Mouse (Mus musculus): ENCODE measurements around the gene Eif4e3.

Eif4e3 gene

DNA sequence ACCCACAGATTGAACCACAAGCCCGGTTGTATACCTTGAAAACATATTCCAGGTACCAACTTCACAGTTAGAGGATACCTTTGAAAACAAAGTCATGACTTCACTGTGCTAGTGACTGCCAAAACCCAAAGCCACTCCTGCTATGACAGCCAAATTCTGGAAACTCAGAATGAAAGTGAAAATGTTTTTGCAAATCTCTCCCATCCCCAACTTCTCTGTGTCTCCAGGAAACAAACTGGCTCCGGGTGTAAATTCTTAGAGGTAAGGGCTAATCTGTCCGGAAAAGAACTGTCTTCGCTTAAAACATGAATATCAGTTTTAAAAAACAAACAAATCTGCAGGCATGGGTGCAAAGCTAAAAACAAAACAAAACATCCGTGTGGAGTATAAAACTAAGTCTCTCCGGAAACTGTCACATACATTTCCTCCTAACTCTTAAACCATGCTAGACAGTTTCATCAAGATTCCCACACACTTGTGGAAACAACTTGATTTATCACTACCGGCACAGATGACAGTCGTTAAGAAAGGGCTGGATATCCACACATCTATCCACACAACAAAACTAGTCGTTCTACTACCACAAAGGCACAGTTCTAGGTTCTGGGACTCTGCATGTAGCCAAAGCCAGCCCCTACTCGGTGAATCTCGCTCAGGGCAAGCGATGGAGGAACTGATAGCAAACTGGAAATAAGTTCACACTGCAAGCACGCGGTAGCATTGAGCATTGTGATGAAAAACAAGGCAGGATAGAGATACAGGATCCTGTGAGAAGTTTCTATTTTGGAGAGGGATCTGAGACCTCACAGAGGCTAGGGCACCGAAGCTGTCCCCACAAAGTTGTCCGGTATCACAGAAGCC lies 884 bp downstream of the Eif4e3 start:
- DNase-seq (ENCODE audit: low spot score): no peak

DNA sequence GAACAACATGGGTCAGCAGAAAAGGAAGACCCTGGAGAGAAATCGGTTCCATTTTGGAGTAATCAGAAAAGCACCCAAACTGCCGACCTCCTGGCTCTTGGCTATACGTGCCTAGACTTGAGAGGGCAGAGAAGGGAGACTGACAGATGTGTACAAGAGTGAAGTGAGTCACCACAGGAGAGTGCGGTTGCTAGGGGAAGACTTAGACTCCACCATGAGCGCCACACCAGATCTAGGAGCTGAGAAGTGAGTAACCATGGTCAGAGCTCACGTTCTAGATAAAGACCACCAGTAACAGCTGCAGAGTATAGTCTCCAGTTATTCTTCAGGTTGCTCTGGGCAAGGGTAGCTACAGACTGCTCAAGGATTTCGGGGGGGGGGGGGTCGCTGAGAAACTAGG lies 3.3 kb downstream of the Eif4e3 start:
- no peak for DNase-seq (ENCODE audit: low spot score)

DNA sequence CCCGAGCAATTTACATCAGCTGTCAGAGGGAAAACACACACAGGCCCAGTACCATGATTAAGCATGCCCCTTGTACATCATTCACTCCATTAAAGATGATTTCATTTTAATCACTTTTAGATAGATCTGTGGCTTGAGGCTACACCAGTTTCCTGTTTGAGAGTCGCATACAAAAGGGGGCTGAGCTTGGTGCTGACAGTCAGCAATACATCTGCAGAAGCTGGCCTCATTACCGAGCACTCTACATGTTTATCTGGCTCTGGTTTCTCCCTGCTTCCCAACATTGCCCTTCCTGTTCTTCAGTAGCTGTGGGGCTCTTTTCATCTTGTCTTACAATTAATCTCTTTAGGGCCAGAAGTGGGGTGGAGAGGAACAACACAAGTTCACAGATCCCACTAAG lies 6.1 kb downstream of the Eif4e3 start:
- DNase-seq (ENCODE audit: low spot score): no peak

DNA sequence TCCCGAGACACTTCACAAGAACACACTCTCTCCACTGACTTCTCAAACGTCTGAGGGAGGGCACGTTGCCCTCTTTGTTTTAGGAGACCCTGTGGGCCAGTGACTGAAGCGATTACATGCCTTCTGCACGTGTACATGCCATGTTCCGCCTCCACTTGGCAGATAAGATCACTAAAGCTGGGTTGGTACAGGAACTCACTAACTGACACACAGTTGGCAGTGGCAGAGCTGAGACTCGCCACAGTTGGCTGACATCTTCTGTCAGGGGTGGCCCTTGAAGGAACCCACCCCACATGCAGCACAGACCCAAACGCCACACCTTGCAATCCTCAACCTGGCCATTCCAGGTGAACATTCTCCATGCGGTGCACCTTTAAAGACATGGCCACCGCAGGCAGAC lies 8.0 kb downstream of the Eif4e3 start:
- DNase-seq (ENCODE audit: low spot score): no peak

DNA sequence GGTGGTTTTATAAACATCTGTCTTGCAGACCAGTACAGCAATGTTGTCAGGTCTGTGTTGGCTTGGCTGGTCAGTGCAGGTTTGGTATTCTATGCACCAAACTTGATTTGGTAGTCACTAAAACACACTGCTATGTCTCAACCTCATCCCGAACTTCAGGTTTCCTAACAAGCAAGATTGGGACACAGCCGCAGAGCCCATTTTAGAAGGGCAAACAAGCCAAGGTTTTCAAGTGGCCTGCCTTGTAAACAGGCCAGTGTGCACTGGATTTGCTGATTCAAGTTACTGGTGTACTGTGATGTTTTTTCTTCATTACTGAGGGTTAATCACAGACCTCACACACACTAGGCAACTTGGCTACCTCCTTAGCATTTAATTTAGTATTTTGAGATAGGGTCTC lies 10.5 kb downstream of the Eif4e3 start:
- no peak for DNase-seq (ENCODE audit: low spot score)

DNA sequence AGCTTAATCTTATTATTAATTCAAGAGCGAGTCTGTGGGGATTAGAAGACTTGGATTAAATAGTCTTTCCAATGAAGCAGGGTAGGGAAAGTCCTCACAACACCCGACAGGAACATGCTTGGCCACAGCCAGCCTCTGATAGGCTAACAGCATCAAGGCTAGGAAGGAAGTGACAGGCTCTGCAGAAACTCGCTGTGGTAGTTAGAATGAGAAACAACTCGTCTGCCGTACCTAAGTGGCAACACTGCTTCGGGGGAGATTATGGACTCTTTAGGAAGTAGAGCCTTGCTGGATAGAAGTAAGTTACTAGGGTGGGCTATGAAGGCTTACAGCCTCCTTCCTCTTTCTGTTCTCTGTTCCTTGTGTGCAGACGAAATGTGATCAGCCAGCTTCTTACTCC lies 11.1 kb downstream of the Eif4e3 start:
- DNase-seq (ENCODE audit: low spot score): no peak

DNA sequence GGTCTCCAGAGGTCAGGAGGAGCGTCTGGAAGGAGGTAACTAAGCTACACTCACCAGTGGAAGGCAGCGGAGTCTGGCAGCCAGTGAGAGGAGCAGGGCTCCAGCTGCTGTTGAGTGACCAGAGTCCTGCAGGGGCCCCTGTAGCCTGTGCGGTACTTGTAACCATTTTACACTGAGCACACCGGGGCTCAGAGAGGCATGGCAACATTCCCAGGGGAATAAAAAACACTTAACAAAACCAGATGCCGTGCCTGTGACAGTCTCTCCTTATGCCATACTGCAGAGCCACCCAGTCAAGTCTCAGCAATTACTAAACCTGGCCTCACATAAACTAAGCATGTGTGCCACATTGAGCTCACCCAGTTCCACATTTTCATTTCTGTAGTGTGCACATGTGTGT lies 12.2 kb downstream of the Eif4e3 start:
- DNase-seq (ENCODE audit: low spot score): no peak

DNA sequence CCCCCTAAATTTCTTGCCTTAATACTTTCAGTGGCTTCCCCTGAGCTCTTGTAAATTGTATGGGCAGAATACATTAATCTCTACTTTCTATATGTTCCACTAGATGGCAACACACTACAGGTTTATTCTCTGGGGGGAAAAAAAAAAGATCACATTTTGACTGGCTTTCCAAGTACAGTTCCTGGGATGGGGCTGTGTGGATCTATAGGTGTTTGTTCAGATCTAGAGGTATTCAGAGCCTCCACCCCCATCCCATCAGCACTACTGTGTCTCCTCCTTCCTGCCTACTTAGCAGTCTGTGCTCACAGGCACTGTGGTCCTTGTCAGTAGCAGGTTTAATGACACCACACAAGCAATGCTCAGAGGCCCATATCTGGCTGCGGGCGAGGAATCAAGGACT lies 14.2 kb downstream of the Eif4e3 start:
- no peak for DNase-seq (ENCODE audit: low spot score)

DNA sequence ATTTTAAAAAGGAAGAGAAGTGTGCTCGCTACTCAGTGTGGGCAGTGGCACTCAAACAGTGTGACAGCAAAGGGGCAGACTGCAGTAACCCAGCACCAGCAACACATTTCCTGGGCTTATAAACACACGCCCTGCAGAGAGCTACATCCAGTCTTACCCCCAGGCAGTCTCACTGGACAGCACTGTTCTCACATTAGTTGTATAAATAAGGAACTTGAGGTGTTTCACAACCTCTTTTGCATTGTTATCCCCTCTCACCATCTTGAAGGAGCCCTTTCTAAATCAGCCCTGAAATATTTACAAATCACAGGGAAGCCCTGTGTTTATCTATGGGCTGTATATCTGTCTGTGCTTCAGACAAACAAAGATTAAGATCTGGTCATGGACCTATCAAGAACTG lies 17.3 kb downstream of the Eif4e3 start:
- no peak for DNase-seq (ENCODE audit: low spot score)

DNA sequence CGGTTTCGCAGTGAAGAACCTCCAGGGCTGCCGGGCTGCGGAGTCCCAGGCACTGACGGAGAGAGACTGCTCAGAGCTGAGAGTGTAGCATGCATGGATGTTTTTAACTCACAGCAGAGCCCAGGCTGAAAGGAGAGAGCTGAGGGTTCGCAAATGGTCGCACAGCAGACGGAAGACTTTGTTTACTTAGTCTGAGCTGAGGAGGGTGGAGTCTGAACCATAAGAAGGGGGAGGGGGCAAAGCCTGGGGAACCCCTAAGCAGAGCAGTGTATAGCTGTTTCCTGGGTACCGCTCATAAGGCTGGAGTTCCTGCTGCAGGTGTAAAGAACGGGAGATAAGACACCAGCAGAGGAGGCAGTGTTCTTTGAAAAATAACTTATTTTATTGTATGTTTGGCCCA lies 20.2 kb downstream of the Eif4e3 start:
- no peak for DNase-seq (ENCODE audit: low spot score)

DNA sequence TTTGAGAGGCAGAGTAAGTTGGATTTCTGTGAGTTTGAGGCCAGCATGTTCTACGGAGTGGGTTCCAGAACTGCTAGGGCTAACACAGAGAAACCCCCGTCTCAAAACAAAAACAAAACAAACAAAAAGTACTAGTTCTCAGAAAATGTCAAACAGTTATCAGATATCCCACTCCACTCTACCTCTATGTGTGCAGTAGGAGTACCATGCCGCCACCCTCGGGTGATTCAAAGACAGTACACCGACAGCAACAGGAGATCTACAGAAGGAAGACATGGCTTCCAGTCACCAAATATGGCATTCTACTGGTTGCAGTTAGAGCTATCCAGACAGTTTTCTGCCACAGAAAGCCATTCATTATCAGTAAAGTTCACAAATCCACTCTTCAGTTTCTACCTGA lies 21.7 kb downstream of the Eif4e3 start:
- no peak for DNase-seq (ENCODE audit: low spot score)

DNA sequence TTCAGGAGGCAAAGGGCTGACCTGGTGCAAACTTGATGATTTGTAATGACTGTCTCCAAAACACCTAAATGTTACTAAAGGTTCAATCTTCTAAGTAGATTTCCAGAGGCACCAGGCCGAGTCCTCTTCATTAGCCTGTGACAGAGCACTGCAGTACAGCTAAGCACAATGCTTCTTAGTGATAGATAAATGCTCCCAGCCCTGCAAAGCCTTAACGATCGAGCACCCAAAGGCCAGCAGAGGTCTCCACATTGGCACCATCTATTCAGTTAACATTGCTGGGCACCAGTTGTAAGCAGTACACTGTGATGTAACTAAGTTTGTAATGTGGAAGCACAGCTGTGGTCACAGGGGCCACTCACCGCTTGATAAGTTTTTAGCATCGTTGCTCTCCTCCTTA lies 22.2 kb downstream of the Eif4e3 start:
- no peak for DNase-seq (ENCODE audit: low spot score)

DNA sequence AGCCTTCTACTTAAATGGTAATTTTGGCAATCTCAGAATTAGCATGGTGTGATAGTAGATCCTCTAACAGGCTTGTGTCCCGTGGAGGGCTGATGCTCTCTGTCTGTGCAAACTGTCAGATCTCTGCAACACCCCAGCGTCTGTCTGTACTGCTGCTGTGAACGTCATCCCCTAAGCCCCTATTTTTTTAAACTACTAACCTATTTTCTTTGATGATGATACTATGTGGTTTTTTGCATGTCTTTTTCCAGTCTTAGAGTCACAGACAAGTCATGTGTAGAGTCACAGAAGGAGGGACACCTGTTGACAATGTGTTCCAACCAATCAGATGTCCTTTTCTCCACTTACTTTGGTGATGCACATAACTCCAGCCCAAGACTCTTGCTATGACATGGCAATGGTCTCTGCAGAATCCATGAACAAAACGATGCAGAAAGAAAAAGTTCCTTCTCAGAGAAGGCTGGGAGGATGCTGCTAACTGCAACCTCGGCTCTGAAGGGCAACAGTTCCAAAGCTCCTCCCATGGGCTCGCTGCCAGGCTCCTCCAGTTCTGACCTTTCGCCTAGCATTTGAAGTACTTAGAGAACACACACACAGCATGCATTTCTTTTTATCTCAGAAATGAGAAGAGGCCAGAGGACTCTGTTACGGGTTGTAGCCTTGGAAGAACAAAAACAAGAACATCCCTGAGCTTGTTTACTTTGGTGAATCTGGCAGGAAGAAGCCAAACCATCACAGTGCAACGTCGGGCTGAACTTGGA lies 23.0 kb downstream of the Eif4e3 start:
- no peak for DNase-seq (ENCODE audit: low spot score)

DNA sequence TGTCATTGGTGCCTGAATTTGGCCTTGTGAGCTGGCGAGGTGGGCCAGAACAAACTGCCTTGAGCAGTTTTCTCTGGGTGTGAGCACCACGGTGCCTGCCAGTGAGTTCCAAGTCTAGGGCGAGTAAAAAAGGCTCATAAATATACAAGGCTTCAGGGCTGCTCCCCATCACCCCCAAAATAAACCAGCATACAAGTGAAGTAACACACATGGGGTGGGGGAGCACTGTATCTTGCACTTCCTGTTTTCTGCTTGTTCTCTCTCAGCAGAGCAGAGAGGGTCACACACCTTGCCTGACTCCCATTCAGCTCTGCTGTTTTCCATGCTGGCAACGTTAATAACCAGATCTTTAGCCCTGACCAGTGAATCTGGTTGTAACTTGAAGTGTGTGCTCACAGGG lies 29.1 kb downstream of the Eif4e3 start:
- DNase-seq (ENCODE audit: low spot score): no peak

DNA sequence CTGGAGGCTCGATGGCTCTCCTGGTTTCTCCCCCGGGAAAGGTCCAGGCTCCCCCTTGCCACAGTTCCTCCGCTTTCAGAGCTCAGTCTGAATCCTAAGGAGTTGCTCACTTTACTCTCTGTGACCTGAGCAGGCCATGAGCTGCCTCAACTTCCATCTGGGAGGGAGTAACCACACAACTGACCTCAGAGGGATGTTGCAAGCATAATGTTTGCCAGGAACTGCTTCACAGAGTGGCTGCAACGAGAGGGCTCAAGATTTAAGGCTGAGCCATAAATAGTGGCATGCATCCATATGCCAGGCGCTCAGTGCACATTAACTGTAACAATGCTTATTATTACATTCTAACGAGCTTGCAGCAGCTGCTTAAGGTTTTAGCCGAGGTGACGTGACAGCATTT lies 29.8 kb downstream of the Eif4e3 start:
- no peak for DNase-seq (ENCODE audit: low spot score)

DNA sequence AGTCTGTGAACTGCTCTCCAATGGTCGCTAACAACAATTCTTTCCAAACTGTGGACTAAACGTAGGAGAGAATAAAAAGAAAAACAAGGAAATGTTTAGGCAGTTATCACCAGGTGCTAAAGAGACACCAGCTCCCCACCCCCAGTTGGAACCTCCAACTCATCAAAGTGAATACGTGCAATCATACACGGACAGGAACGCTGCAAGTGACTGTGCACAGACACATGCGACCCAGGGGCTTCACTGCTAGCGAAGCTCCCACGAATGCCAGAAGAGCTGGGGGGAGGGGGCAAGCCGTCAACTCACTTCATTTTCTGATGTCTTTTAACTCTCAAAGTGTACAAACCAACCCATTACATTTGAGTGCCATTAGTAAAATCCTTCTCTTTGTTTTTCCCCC lies 30.4 kb downstream of the Eif4e3 start:
- no peak for DNase-seq (ENCODE audit: low spot score)

DNA sequence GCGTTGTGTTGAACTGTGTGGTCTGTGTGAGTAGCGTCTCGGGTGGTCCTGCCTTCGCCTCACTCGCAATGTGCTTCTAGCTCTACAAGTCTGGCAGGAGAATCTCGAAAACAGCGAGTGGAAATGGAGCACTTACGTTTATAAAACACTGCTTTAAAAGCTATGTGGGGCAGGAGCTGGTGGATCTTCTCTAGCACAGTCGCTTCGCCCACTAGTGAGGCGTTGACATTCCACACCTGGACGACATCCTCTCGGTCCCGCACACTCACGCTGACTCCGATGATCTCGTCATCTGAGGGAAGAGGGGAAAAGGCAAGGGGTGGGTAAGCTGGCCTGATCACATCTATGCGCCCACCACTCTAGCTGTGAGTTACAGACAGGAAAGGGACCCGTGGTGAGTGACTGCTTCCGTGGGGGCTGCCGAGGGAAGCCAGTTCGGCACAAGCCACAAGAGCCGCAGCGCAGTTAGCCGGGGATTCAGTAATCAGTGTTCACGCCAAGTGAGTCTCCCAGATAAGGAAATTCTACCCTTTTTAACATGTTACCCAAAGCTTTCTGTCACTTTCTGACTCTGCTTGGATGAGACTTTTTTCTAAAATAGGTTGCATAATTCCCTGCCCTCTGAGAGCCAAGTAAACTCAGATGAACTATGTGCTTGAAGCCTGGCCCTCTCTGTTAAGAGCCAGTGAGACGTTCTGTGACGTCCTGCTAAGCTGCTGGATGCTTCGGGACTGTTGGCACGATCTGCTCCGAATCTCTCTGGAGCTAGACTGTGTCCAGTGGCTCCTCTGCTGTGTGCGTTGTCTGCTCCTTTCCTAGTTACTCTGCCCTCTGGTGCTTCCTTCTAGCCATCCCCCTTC lies 34.2 kb downstream of the Eif4e3 start:
- no peak for DNase-seq (ENCODE audit: low spot score)

DNA sequence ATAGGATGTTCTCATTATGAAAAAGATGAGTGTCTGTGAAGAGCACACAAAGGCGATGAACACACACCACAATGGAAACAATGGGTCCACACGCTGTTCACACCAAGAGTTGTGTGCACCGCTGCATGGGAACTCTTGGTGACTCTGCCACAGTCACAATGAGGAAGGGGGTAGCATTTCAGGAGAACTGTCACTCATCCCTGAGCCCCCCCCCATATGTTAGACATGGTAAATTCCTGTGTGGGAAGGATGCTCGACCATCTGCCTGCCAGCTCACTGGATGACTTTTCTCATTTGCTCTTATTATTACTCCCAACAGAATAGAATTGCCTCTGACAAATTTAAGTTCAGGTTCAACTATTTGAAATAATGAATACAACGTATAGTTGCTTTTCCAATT lies 34.9 kb downstream of the Eif4e3 start:
- DNase-seq (ENCODE audit: low spot score): peak; percentile 35

DNA sequence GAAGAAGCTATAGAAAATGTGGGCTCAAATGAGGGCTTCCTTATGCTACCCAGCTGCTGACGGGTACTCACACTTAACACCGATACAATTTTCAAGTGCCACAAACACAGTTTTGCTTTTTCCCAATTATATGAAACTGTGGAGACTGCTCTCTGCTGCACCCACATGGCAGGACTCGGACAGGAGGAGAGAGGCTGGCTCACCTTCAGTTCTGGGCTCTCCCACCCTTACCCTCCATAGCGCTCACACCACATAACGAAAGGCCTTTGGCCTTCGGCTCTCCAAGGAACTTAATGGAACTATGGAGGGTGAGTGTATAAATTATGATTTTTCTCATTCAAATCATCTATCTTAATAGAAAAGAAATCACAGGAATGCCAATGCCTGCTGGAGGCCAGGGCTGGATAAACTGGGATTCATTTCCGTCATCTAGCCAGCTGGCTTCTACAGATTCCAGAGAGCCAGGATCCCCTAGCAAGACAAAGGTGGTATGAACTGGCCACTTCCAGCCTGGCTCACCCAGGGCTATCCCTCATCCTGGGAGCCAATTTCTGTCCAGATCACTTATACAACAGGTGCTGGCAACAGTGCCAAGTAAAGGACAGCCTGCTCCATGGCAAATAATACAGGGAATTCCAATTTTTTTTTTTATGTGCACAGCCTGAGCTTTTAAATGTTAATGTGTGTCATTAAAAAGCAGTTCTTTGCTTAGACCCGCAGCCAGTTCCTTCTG lies 36.7 kb downstream of the Eif4e3 start:
- no peak for DNase-seq (ENCODE audit: low spot score)

DNA sequence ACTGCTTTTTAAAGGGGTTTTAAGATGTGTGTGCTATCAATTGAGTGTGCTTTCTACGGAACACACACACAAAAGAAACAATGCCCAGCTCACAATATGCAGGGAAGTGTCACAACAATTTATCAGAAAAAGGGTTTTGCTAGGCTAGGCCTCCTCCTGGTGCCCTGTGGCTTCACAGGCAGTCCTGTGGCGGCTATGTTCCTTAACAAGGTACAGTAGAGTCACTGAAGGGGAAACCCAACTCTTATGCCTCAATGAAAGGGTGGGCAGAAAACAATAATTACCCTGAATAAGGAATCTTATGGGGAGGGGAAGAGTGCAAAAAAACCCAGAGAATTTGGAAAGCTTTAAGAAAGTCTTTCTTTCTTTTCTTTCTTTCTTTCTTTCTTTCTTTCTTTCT lies 40.2 kb downstream of the Eif4e3 start:
- DNase-seq (ENCODE audit: low spot score): no peak

DNA sequence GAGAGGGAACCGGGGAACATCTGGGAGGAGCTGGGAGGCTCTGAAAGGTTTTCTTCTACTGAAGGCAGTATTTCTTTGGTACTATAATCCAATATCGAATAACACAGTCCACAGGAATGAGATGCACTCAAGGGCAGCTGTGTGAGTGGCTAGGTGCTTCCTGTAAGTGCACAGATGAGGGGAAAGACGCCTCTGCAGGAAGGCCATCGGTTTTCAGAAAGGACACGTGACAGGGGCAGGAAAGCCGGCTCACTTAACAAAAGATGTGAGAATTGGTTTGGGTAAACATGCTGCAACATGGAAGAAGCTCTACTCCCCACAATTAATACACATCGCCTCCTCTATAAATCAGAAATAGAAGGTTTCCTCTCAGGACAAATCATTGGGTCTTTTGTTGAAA lies 40.8 kb downstream of the Eif4e3 start:
- no peak for DNase-seq (ENCODE audit: low spot score)

DNA sequence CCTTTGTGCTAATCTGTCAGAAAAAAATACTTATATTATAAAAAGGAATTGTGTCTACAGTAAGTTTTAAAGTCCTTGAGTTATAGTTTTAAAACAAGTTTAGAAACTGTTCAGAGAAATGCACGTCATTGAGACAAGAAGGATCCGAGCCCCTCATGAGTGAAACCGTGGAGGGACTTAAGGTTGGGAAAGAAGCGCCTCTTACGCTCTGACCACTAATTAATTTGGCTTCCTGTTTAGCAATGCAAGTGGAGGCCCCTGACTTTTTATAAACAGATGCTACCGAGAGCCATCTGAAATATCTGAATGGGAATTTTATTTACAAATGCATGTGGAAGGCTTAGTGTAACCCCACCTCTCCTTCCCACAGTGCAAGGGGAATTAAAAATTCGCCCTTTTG lies 41.3 kb downstream of the Eif4e3 start:
- no peak for DNase-seq (ENCODE audit: low spot score)

Measured in layer of hippocampus, adult 9-10 months (tissue).